Mouse (Mus musculus): Measurements from ENCODE around the gene Bri3. TPM values are rescaled to one million over a fixed set of nuclear protein-coding genes. Genes with fewer than 3 reads are reported as not detected.
A peak's percentile ranks its signal among the peaks of the same experiment; 100 is the strongest.

Bri3 gene
- polyA plus RNA-seq, 1 experiment from 2014 or later: 133 TPM

- WGBS: 74% methylated on average over 6 of the region's 6 CpGs
- Histone ChIP-seq H3K4me2 (no peak overlapping the region), H3K4me3 (no peak overlapping the region), H3K27ac (ENCODE audit: poor library complexity, severe bottlenecking) (no peak overlapping the region), H3K9me3 (replicated peaks) (no peaks in the 10 kb centered on the region), H3K4me1 (replicated peaks) (peaks cover 6% of the 10 kb centered on the region), H3K9ac (no peak overlapping the region), H3K36me3 (no peaks in the 10 kb centered on the region), H3K27me3 (replicated peaks) (no peaks in the 10 kb centered on the region)
- no peak for ATAC-seq (ENCODE audit: insufficient number of reproducible peaks, low FRiP score)
Observed at GRCm38 (mm10) chr5:144431481-144431880, 187.2 kb downstream of the Bri3 start.

- Histone ChIP-seq H3K4me3 (no peak overlapping the region), H3K36me3 (no peaks in the 10 kb centered on the region), H3K4me1 (replicated peaks) (no peaks in the 10 kb centered on the region), H3K9me3 (replicated peaks) (0 out of 2 replicates have a peak, but pooled peaks cover 3% of the 10 kb centered on the region), H3K4me2 (no peak overlapping the region), H3K27me3 (replicated peaks) (no peaks in the 10 kb centered on the region), H3K9ac (no peak overlapping the region), H3K27ac (ENCODE audit: poor library complexity, severe bottlenecking) (no peak overlapping the region)
- 72% methylated on average over 10 of the region's 10 CpGs for WGBS
- ATAC-seq (ENCODE audit: insufficient number of reproducible peaks, low FRiP score): no peak
Observed at GRCm38 (mm10) chr5:144439286-144440040, 195.2 kb downstream of the Bri3 start.

GRCm38 (mm10) chr5:144441831-144442271, 197.6 kb downstream of the Bri3 start:
- Histone ChIP-seq H3K9ac (no peak overlapping the region), H3K4me2 (no peak overlapping the region), H3K4me1 (replicated peaks) (no peaks in the 10 kb centered on the region), H3K9me3 (replicated peaks) (0 out of 2 replicates have a peak, but pooled peaks cover 3% of the 10 kb centered on the region), H3K36me3 (no peaks in the 10 kb centered on the region), H3K27me3 (replicated peaks) (no peaks in the 10 kb centered on the region), H3K4me3 (no peak overlapping the region), H3K27ac (ENCODE audit: poor library complexity, severe bottlenecking) (no peak overlapping the region)
- WGBS: 74% methylated on average over 12 of the region's 12 CpGs
- no peak for ATAC-seq (ENCODE audit: insufficient number of reproducible peaks, low FRiP score)

- no peak overlapping the region for H3K4me2 ChIP-seq
- H3K27ac ChIP-seq (ENCODE audit: poor library complexity, severe bottlenecking): no peak overlapping the region
- H3K27me3 ChIP-seq (replicated peaks): no peaks in the 10 kb centered on the region
- H3K9ac ChIP-seq: no peak overlapping the region
- H3K9me3 ChIP-seq (replicated peaks): 0 out of 2 replicates have a peak, but pooled peaks cover 3% of the 10 kb centered on the region
- H3K36me3 ChIP-seq: no peaks in the 10 kb centered on the region
- ATAC-seq (ENCODE audit: insufficient number of reproducible peaks, low FRiP score): no peak
- WGBS: 72% methylated on average over 10 of the region's 10 CpGs
- no peaks in the 10 kb centered on the region for H3K4me1 ChIP-seq (replicated peaks)
- no peak overlapping the region for H3K4me3 ChIP-seq
Observed at GRCm38 (mm10) chr5:144446475-144447225, 202.4 kb downstream of the Bri3 start.

- no peak for ATAC-seq (ENCODE audit: insufficient number of reproducible peaks, low FRiP score)
- Histone ChIP-seq H3K9ac (no peak overlapping the region), H3K4me1 (replicated peaks) (no peaks in the 10 kb centered on the region), H3K9me3 (replicated peaks) (0 out of 2 replicates have a peak, but pooled peaks cover 6% of the 10 kb centered on the region), H3K27me3 (replicated peaks) (no peaks in the 10 kb centered on the region), H3K36me3 (no peaks in the 10 kb centered on the region), H3K4me2 (no peak overlapping the region), H3K4me3 (no peak overlapping the region), H3K27ac (ENCODE audit: poor library complexity, severe bottlenecking) (no peak overlapping the region)
- WGBS: 73% methylated on average over 8 of the region's 8 CpGs
Observed at GRCm38 (mm10) chr5:144447226-144447616, 203.0 kb downstream of the Bri3 start.

- Histone ChIP-seq H3K4me2 (no peak overlapping the region), H3K27me3 (replicated peaks) (no peaks in the 10 kb centered on the region), H3K27ac (ENCODE audit: poor library complexity, severe bottlenecking) (no peak overlapping the region), H3K4me1 (replicated peaks) (no peaks in the 10 kb centered on the region), H3K36me3 (no peaks in the 10 kb centered on the region), H3K9me3 (replicated peaks) (0 out of 2 replicates have a peak, but pooled peaks cover 7% of the 10 kb centered on the region), H3K9ac (no peak overlapping the region), H3K4me3 (no peak overlapping the region)
- 39% methylated on average over 5 of the region's 5 CpGs for WGBS
- no peak for ATAC-seq (ENCODE audit: insufficient number of reproducible peaks, low FRiP score)
Observed at GRCm38 (mm10) chr5:144447975-144448374, 203.7 kb downstream of the Bri3 start.

- Histone ChIP-seq H3K4me3 (no peak overlapping the region), H3K27me3 (replicated peaks) (no peaks in the 10 kb centered on the region), H3K36me3 (no peaks in the 10 kb centered on the region), H3K4me1 (replicated peaks) (peaks cover 12% of the 10 kb centered on the region), H3K27ac (ENCODE audit: poor library complexity, severe bottlenecking) (no peak overlapping the region), H3K9ac (no peak overlapping the region), H3K9me3 (replicated peaks) (peaks cover 8% of the 10 kb centered on the region), H3K4me2 (no peak overlapping the region)
- no peak for ATAC-seq (ENCODE audit: insufficient number of reproducible peaks, low FRiP score)
- WGBS: 37% methylated on average over 7 of the region's 7 CpGs
Observed at GRCm38 (mm10) chr5:144452776-144453455, 208.7 kb downstream of the Bri3 start.

GRCm38 (mm10) chr5:144457623-144458287, 213.5 kb downstream of the Bri3 start:
- Histone ChIP-seq H3K4me2 (peak overlapping the region; percentile 59), H3K9ac (peak overlapping the region; percentile 34; the same call in 1 of the 2 replicates), H3K9me3 (replicated peaks) (peaks cover 5% of the 10 kb centered on the region), H3K4me1 (replicated peaks) (peaks cover 15% of the 10 kb centered on the region), H3K27ac (ENCODE audit: poor library complexity, severe bottlenecking) (no peak overlapping the region), H3K27me3 (replicated peaks) (no peaks in the 10 kb centered on the region), H3K4me3 (peak overlapping the region; percentile 8; the same call in 1 of the 2 replicates), H3K36me3 (no peaks in the 10 kb centered on the region)
- 6% methylated on average over 11 of the region's 11 CpGs for WGBS
- ATAC-seq (ENCODE audit: insufficient number of reproducible peaks, low FRiP score): 0 out of 2 replicates have a peak, but pooled peaks have one; percentile 39

- no peak overlapping the region for H3K4me3 ChIP-seq
- WGBS: 42% methylated on average over 6 of the region's 6 CpGs
- H3K4me1 ChIP-seq (replicated peaks): no peaks in the 10 kb centered on the region
- H3K27ac ChIP-seq (ENCODE audit: poor library complexity, severe bottlenecking): no peak overlapping the region
- no peaks in the 10 kb centered on the region for H3K36me3 ChIP-seq
- H3K9ac ChIP-seq: no peak overlapping the region
- no peak for ATAC-seq (ENCODE audit: insufficient number of reproducible peaks, low FRiP score)
- H3K9me3 ChIP-seq (replicated peaks): no peaks in the 10 kb centered on the region; the same call in 1 of the 2 replicates
- H3K4me2 ChIP-seq: no peak overlapping the region
- H3K27me3 ChIP-seq (replicated peaks): no peaks in the 10 kb centered on the region
Observed at GRCm38 (mm10) chr5:144466987-144467386, 222.8 kb downstream of the Bri3 start.

- H3K4me1 ChIP-seq (replicated peaks): no peaks in the 10 kb centered on the region
- no peak overlapping the region for H3K4me2 ChIP-seq
- H3K27ac ChIP-seq (ENCODE audit: poor library complexity, severe bottlenecking): no peak overlapping the region
- H3K9me3 ChIP-seq (replicated peaks): peaks cover 6% of the 10 kb centered on the region
- H3K9ac ChIP-seq: no peak overlapping the region
- no peak for ATAC-seq (ENCODE audit: insufficient number of reproducible peaks, low FRiP score)
- 74% methylated on average over 14 of the region's 14 CpGs for WGBS
- H3K27me3 ChIP-seq (replicated peaks): no peaks in the 10 kb centered on the region
- H3K36me3 ChIP-seq: no peaks in the 10 kb centered on the region
- H3K4me3 ChIP-seq: no peak overlapping the region
Observed at GRCm38 (mm10) chr5:144473056-144473455, 228.8 kb downstream of the Bri3 start.

Data from heart, embryonic 12.5 days (tissue).